Mouse (Mus musculus) cerebellum, adult 8-10 months (tissue): ENCODE data around the gene Hcn2.

Experiments
- DNase-seq: peaks from one replicate; pipeline ENCODE4 v3.0.0; 2022

The Hcn2 gene

DNA sequence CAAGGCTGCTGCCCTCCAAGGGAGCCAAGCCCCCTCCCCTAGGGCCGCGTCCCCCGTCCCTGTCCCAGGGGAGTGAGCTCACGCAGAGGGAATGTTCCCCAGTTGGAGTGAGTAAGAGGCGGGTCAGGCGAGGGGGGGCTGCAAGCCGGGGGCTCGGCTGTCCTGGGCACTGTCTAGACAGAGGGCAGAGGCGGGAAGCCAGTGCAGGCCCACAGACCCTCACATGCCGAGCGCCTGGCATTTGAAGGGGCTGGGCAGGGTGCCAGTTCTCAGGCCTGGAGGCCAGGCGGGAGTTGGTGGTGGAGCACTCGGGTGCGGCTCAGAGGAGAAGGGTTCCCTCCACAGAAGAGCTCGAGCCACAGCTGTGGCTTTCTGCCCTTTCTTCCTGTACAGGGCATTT lies 61.6 kb downstream of the Hcn2 start:
- peak; percentile 42 for DNase-seq

DNA sequence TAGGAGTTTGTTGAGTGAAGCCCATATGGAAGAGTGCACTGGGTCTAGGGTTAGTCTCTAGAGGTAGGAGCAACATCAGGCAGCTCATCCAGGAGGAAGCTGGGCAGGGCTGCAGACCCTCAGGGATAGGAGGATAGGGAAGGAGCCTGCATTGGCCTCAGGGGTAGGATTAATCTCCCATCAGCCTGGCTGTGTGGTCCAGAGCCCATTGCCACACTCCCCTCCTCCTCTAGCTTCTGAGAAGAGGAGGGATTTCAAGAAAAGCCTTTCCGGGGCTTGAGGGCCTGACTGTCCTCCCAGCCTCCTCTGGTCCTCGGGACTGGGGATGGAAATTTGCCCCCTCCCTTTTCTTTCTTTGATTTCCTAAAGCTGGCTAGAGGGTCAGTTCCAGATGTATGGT lies 62.8 kb downstream of the Hcn2 start:
- DNase-seq, result peak; percentile 32

DNA sequence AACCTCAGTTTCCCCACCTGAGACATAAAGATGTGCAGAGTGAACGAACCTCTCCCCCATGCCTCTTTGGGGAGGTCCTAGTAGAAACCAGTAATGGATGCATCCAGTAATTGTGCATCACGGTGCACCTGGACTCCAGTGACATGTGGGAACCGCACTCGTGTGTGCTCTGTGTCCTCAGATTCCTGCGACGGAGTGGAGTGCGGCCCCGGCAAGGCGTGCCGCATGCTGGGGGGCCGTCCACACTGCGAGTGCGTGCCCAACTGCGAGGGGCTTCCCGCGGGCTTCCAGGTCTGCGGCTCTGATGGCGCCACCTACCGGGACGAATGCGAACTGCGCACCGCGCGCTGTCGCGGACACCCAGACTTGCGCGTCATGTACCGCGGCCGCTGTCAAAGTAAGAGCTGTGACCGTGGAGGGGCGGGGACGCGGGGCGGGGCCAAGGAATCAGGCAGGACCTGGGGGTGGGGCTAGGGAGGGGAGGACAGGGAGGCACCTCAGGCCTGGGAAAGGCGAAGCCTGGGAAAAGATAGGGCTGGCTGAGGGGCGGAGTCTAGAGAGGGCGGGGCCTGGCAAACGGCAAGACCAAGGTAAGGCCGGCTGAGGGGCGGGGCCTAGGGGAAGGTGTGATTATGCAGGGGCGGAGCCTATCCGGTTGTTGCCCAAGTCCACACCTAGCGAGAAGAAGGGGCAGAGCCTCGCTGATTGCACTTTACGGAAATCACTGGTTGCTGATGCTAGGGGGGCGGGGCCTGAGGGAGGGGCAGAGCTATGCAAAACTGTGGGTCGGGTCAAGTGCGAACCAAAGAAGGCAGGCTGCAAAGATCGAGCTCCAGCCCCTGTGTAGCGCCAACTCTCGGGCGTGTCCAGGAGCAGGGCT lies 63.6 kb downstream of the Hcn2 start:
- DNase-seq, result peak; percentile 97

DNA sequence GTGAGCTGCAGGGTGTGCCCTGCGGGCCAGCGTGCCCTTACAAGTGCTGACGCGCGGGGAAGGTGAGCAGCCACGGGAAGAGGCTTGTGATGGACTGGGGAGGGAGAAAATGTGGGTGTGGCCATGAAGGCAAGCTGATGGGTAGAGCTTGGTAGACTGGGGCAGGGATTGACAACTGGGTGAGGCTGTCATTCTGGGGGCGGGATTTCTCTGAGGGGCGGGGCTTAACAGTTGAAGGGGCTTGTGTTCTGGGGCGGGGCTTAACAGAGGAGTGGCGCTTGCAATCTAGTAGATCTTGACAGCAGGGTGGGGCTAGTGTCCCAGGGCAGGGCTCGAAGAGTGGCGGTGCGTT lies 64.2 kb downstream of the Hcn2 start:
- DNase-seq, result no peak

DNA sequence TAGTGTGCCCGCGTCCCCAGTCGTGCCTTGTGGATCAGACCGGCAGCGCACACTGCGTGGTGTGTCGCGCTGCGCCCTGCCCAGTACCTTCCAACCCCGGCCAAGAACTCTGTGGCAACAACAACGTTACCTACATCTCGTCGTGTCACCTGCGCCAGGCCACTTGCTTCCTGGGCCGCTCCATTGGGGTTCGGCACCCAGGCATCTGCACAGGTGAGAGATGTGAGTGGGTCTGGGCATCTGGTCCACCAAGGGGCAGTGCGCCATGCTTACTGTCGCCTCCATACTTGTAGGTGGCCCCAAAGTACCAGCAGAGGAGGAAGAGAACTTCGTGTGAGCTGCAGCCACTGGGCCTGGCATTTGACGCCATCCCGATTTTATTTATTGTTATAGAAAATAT lies 64.7 kb downstream of the Hcn2 start:
- no peak for DNase-seq

DNA sequence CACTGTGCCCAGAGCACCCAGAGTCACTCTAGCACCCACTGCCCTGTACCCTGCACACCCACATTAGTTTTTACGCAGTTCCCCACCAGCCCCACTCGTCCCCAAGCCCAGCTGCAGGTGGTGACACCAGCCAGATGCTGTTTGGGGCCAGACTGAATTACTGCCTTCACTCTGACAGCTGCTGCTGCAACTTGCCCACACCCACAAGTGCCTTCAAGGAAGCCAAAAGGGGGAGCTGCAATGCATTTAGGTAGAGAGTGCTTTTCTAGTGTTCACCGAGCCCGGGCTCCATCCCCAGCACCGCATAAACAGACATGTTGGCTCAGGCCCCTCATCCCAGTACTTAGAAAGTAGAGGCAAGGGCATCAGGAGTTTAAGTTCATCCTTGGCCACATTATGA lies 65.5 kb downstream of the Hcn2 start:
- no peak for DNase-seq

DNA sequence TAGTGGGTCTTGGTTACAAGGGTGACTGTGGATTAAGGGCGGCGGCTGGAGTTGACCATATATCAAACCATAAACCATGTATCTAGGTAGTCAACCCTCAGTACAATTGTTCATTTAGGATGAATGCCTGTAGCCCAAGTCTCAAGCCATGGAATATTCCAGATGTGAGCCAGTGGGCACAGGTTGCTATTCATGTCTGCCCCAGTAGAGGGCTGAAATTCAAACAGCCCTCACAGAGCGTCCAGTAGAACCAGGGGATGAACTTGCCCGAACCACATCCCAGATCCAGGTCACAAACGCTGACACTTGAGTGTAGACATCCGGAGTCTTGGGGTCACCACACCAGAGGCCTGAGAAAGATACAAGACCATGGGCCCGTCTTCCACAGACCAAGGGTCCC lies 66.6 kb downstream of the Hcn2 start:
- DNase-seq, result no peak

DNA sequence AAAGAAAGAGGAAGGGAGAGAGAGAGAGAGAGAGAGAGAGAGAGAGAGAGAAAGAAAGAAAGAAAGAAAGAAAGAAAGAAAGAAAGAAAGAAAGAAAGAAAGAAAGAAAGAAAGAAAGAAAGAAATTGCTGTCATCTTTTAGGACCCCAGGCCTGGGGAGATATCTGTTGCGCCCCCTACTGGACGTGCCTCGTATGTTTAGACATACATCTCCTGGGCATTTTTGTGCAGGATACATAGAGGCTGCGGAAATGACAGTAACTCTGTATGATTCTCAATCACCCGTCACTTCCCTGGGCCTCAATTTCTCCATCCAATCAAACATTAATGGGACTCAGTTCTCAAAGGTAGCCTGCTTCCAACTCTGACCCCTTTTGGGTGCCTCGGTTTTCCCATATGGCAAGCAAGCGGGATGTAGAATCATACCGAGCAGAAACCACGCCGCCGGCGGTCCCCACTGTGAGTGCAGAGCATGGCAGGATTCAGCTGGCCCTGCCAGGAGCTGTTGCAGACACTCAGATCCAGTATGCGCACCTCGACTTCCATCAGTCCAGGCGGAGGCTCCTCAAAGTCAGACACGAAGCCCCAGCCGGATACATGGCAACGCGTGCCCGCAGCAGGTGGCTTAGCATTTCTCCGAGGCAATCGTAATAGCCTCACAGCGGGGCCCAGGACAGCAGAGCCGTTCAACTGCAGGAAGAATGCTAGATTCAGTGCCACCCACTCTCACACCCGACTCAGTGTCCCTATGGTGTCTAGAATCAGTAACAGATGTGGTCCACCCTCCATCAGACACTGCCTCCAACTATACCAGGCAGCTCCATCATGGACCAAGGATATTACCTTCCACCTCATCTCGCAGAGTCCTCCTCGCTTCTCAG lies 67.7 kb downstream of the Hcn2 start:
- peak; percentile 54 for DNase-seq
